Mouse (Mus musculus) intestine, postnatal 0 days (tissue): Measurements from ENCODE around the gene Tesk1. TPM values are rescaled to one million over a fixed set of nuclear protein-coding genes. Genes with fewer than 3 reads are reported as not detected.

Experiments used
- ATAC-seq: fragments of 200-750 bp; cut with Nextera tagmentation; 2 replicates; pipeline ENCODE4 v1.8.0; 2017; ENCODE audit warnings: mild to moderate bottlenecking, moderate TSS enrichment, moderate library complexity
- H3K27ac ChIP-seq: fragments of 300-500 bp; sonication (generic); 2 replicates; pipeline ENCODE4 v1.5.1; 2014; ENCODE audit warnings: mild to moderate bottlenecking, low read depth, low read length, moderate library complexity
- H3K27me3 ChIP-seq: fragments of 300-500 bp; sonication (generic); replicated peaks from 2 replicates; pipeline ENCODE4 v1.6.1; 2014; ENCODE audit warnings: low read length, mixed read lengths; ENCODE audit not compliant: control insufficient read depth, insufficient read depth
- H3K36me3 ChIP-seq: fragments of 300-500 bp; sonication (generic); 2 replicates; pipeline ENCODE4 v1.6.1; 2014; ENCODE audit warnings: mild to moderate bottlenecking, moderate library complexity; ENCODE audit not compliant: control insufficient read depth, insufficient read depth
- H3K4me1 ChIP-seq: fragments of 300-500 bp; sonication (generic); replicated peaks from 2 replicates; pipeline ENCODE4 v1.6.1; 2014; ENCODE audit warnings: antibody characterized with exemption, low read length, mixed read lengths; ENCODE audit not compliant: control insufficient read depth, insufficient read depth
- H3K4me2 ChIP-seq: fragments of 300-500 bp; sonication (generic); replicated peaks from 2 replicates; pipeline ENCODE4 v1.6.1; 2014; ENCODE audit warnings: low read depth, mild to moderate bottlenecking, moderate library complexity
- H3K4me3 ChIP-seq: fragments of 300-500 bp; sonication (generic); 2 replicates; pipeline ENCODE4 v1.5.1; 2014; ENCODE audit warnings: low read depth, low read length
- H3K9ac ChIP-seq: fragments of 300-500 bp; sonication (generic); 2 replicates; pipeline ENCODE4 v1.6.1; 2014; ENCODE audit warnings: mild to moderate bottlenecking, low read depth, low read length
- H3K9me3 ChIP-seq: fragments of 300-500 bp; sonication (generic); 2 replicates; pipeline ENCODE4 v1.6.1; 2016; ENCODE audit warnings: mixed run types; ENCODE audit not compliant: control insufficient read depth
- CTCF ChIP-seq: sonication (generic); IDR thresholded peaks from 2 replicates; pipeline ENCODE4 v1.5.1; 2016; ENCODE audit warnings: low read depth, mild to moderate bottlenecking, control low read depth, antibody characterized with exemption, moderate library complexity
- WGBS: fragments of 180-500 bp; shearing (Covaris S2); extraction: QIAGEN DNeasy Blood & Tissue Kit; methylation state at CpG from one replicate; pipeline ENCODE4 v1.1.7; 2014; 5-methylcytosine and 5-hydroxymethylcytosine counted together
- polyA plus RNA-seq: library from polyadenylated mRNA; unstranded; fragments of >200 nt; fragmentation: Nextera tagmentation; extraction: Ambion mirVana; gene quantifications from 2 replicates; pipeline ENCODE4 v1.2.1, GENCODE M21; 2015

The Tesk1 gene
- polyA plus RNA-seq, 1 experiment from 2014 or later, result 4.6 TPM

- 89% methylated on average over 20 of the region's 20 CpGs for WGBS
- Histone ChIP-seq H3K4me1 (no peaks in the 10 kb centered on the region), H3K9me3 (no peaks in the 10 kb centered on the region), H3K9ac (no peak overlapping the region), H3K4me2 (no peak overlapping the region), H3K36me3 (peaks cover 62% of the 10 kb centered on the region), H3K27ac (peak overlapping the region; percentile 46; the same call in 1 of the 2 replicates), H3K27me3 (no peaks in the 10 kb centered on the region), H3K4me3 (no peak overlapping the region)
- ATAC-seq, result no peak
- TF ChIP-seq CTCF, result no peak
These were observed 18.3 kb upstream of the Tesk1 start for GRCm38 (mm10) chr4:43423267-43423934.

GRCm38 (mm10) chr4:43424072-43424471 is 17.7 kb upstream of the Tesk1 start:
- 86% methylated on average over 9 of the region's 9 CpGs for WGBS
- H3K9ac ChIP-seq, result no peak overlapping the region
- H3K4me1 ChIP-seq, result no peaks in the 10 kb centered on the region
- no peak for TF ChIP-seq CTCF
- H3K4me2 ChIP-seq, result no peak overlapping the region
- H3K9me3 ChIP-seq, result no peaks in the 10 kb centered on the region
- peaks cover 62% of the 10 kb centered on the region for H3K36me3 ChIP-seq
- no peak for ATAC-seq
- H3K4me3 ChIP-seq, result no peak overlapping the region
- H3K27ac ChIP-seq, result no peak overlapping the region
- no peaks in the 10 kb centered on the region for H3K27me3 ChIP-seq

- no peak for TF ChIP-seq CTCF
- ATAC-seq, result no peak
- Histone ChIP-seq H3K36me3 (peaks cover 62% of the 10 kb centered on the region), H3K4me1 (no peaks in the 10 kb centered on the region), H3K9me3 (no peaks in the 10 kb centered on the region), H3K27me3 (no peaks in the 10 kb centered on the region), H3K4me3 (no peak overlapping the region), H3K27ac (no peak overlapping the region), H3K9ac (no peak overlapping the region), H3K4me2 (peak overlapping the region; percentile 45)
- 49% methylated on average over 14 of the region's 14 CpGs for WGBS
These were observed 16.5 kb upstream of the Tesk1 start for GRCm38 (mm10) chr4:43425197-43425596.

GRCm38 (mm10) chr4:43425648-43426380 is 15.9 kb upstream of the Tesk1 start:
- 0 out of 2 replicates have a peak overlapping the region, but pooled peaks have one; percentile 17 for H3K9ac ChIP-seq
- peaks cover 62% of the 10 kb centered on the region for H3K36me3 ChIP-seq
- WGBS, result 41% methylated on average over 31 of the region's 31 CpGs
- H3K4me3 ChIP-seq, result no peak overlapping the region
- TF ChIP-seq CTCF, result no peak
- peak; percentile 39 for ATAC-seq
- no peak overlapping the region for H3K27ac ChIP-seq
- H3K27me3 ChIP-seq, result no peaks in the 10 kb centered on the region
- peak overlapping the region; percentile 45 for H3K4me2 ChIP-seq
- no peaks in the 10 kb centered on the region for H3K9me3 ChIP-seq
- H3K4me1 ChIP-seq, result no peaks in the 10 kb centered on the region

- no peaks in the 10 kb centered on the region for H3K27me3 ChIP-seq
- no peak overlapping the region for H3K4me3 ChIP-seq
- WGBS, result 73% methylated on average over 10 of the region's 10 CpGs
These were observed 15.3 kb upstream of the Tesk1 start for GRCm38 (mm10) chr4:43426487-43426886.

GRCm38 (mm10) chr4:43427501-43428179 is 14.1 kb upstream of the Tesk1 start:
- Histone ChIP-seq H3K9ac (no peak overlapping the region), H3K4me2 (no peak overlapping the region), H3K27ac (no peak overlapping the region), H3K36me3 (peaks cover 47% of the 10 kb centered on the region), H3K27me3 (no peaks in the 10 kb centered on the region), H3K4me3 (no peak overlapping the region), H3K9me3 (no peaks in the 10 kb centered on the region), H3K4me1 (no peaks in the 10 kb centered on the region)
- ATAC-seq, result no peak
- WGBS, result 47% methylated on average over 23 of the region's 23 CpGs
- TF ChIP-seq CTCF, result no peak

More at GRCm38 (mm10) chr4:43426487-43426886, 15.3 kb upstream of the Tesk1 start:
- no peaks in the 10 kb centered on the region for H3K4me1 ChIP-seq
- H3K9ac ChIP-seq, result no peak overlapping the region
- no peak overlapping the region for H3K27ac ChIP-seq
- peaks cover 59% of the 10 kb centered on the region for H3K36me3 ChIP-seq
- ATAC-seq, result no peak
- H3K4me2 ChIP-seq, result no peak overlapping the region
- TF ChIP-seq CTCF, result no peak
- H3K9me3 ChIP-seq, result no peaks in the 10 kb centered on the region
